Mouse (Mus musculus) frontal cortex, adult 2 months (tissue): ENCODE measurements around the gene Amot. TPM values are rescaled to one million over a fixed set of nuclear protein-coding genes. Genes with fewer than 3 reads are reported as not detected.

Experiments used
- DNase-seq, 2 experiments: peaks; one replicate each; pipeline ENCODE4 v3.0.0; 2022; ENCODE audit warnings: low spot score in 1 of 2; ENCODE audit errors: extremely low spot score in 1 of 2
- polyA plus RNA-seq: library from polyadenylated mRNA; depleted of rRNA; stranded (reverse); fragments of >200 nt; gene quantifications from 2 replicates; pipeline ENCODE4 v1.2.3, GENCODE M21; 2012; rRNA removed

Amot gene
- polyA plus RNA-seq = 13.6 and 13.9 TPM in 2 replicates

GRCm38 (mm10) chrX:145504717-145505415 lies at the start of gene Amot:
Gene Amot (minus strand): TSS chrX:145505181.
- DNase-seq = peak; percentile 28 to 71

DNA sequence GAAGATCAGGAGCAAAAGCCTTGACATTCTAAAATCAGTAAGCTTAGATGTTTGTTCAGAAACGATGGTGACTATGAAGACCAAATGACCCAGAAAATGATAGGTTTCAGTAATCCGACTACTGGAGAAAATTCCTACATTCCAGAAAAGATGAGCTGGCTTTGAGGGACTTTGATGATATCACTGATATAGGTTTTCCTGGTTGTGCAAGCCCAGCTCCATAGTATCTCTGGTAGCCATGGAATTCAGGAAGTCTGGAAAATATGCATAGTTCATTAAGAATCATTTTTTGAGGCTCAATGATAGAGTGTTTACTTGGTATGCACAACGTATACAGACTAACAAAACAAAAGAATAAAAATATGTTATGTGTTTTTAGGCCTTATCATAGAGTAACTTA lies 40.1 kb upstream of the Amot start:
- no peak for DNase-seq

- no peak for DNase-seq
Observed at GRCm38 (mm10) chrX:145543602-145544490, 38.9 kb upstream of the Amot start.

DNA sequence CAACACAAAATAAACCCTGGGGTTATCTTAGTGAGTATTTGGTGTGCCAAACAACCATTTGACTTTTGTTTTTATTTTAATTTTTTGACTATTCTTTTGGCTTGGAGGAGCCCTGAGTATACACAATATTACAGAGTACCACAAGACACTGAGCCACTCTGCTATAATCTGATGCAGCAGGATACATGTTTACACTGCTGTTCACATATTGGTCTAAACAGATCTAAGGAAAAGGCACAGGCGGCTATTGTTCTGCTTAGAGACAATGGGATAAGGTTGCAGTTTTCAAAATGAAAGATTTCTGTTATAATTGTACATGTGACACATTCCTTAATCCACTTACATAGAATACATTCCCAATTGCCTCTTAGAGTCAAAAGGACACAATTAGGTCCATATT lies 36.1 kb upstream of the Amot start:
- DNase-seq = no peak

- DNase-seq = no peak
Observed at GRCm38 (mm10) chrX:145540321-145540720, 35.3 kb upstream of the Amot start.

GRCm38 (mm10) chrX:145529602-145530001 lies 24.6 kb upstream of the Amot start:
- no peak for DNase-seq

DNA sequence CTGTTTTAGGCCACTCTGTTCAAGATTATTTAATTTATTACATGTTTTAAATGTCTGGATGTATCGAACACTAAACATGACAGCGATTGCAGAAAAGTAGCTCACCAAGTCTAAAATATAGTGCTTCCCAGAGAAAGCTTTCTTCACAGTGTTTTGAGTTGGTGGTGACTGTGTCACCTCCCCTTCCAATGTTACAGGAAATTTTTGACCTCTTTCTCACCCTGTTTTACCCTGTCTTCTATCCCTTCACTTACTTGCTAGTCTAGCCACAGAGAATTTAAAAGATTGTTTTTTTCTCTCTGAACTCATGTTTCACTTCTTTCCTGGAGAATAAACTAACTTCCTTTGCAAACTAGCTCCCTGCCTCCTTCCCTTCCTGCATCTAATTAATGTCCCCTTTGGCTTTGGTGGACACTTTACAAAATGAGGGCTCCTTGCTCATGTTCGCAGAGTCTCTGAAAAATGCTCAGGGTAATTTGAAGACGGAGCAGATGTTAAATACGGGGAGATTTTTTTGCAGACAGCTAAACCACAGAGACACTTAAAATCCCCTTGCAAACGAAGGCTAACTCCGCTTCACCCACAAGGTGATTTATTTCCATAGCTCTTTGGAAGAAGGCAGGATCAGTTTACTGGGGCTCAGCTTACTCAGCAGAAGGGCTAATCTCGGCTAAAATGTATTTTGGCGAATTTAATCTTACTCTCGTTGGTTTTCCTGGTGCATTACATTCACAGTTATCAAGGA lies 11.5 kb upstream of the Amot start:
- DNase-seq = no peak

- DNase-seq = no peak
Observed at GRCm38 (mm10) chrX:145515498-145516158, 10.6 kb upstream of the Amot start.

DNA sequence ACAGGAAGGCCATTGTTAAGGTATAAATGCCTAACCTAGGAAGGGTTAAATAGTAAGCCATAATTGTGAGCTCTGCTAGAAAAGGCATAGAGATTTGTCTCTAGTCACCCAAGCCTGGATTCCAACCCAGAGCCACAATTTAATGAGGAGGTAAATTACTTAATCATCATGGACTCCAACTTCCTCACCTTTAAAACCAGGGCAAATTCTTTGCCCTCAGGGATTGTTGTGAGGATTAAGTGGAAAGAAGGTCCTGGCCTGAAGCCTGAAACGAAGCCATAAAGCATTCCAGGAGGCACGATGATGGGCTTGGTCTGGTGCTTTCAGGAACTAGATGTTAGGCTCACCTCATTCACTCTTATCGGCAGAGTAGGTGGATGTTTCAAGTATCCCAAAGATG lies 5.7 kb upstream of the Amot start:
- no peak for DNase-seq

DNA sequence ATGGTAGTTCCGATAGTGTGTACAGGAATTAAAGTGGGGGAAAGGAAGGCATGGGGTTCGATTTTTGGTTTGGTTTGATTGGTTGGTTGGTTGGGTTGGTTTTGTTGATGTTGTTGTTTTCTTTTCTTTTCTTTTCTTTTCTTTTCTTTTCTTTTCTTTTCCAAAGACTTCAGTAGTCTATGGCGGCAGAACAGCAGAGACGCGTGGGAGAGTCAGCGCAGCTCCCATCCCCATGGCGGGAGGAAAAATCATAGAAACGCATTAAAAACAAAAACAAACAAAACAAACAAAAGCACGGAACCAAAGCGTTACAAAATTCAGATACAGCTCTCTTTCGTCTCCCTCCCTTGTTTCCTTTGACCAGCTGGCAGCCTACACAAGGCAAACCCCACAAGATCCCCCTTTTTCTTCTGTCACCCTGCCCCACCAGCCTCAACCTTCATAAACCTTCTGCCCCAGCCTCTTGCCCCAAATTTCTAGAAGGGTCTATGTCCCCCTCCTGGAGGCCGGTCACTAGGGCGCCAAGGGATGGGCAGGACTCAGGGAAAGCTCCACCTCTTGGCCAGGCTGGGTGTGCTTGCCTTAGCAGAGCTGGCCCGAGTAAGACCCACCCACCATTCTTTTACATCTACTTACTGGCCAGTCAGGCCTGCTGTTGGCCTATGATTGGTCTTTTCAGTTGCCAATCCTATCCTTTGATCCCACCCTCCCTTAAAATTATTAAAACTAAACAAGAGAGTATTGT lies 648 bp upstream of the Amot start:
- peak; percentile 39 to 57 for DNase-seq

DNA sequence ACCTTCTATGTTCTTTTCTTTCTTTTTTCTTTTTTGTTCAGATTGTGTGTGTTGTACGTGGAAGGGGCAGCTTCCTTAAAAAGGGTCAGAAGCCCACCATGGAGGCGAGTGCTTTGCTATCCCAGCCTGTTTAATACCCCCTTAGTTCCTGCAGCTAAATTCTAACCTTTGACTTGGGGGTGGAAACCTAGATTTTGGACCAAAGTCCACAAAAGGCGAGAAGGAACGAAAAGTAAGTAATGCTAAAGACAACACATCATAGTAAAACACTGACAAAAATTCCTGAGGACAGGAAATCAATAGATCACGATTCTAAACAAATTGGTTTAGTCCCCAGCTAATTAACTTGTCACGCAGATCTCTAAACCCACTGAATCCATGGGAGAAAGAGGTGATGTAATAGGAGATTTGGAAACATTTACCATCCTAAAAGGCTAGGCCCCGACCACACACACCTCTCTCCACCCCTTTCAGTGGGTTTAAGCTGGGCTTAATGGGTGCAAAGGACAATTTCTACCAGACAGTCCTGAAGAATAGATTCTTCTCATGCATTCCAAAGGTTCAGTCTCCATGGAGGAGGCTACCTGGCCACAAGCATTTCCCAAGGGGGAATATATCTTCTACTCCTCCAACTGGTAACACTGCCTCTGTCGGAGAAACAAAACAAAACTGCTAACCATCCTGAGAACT lies 3.2 kb downstream of the Amot start:
- DNase-seq = no peak

- no peak for DNase-seq
Observed at GRCm38 (mm10) chrX:145499101-145499500, 5.9 kb downstream of the Amot start.

- no peak for DNase-seq
Observed at GRCm38 (mm10) chrX:145498691-145499090, 6.3 kb downstream of the Amot start.

- no peak for DNase-seq
Observed at GRCm38 (mm10) chrX:145497486-145497885, 7.5 kb downstream of the Amot start.

GRCm38 (mm10) chrX:145495381-145495780 lies 9.6 kb downstream of the Amot start:
- no peak for DNase-seq

GRCm38 (mm10) chrX:145490821-145491220 lies 14.2 kb downstream of the Amot start:
- DNase-seq = no peak

GRCm38 (mm10) chrX:145490417-145490816 lies 14.6 kb downstream of the Amot start:
- DNase-seq = no peak

DNA sequence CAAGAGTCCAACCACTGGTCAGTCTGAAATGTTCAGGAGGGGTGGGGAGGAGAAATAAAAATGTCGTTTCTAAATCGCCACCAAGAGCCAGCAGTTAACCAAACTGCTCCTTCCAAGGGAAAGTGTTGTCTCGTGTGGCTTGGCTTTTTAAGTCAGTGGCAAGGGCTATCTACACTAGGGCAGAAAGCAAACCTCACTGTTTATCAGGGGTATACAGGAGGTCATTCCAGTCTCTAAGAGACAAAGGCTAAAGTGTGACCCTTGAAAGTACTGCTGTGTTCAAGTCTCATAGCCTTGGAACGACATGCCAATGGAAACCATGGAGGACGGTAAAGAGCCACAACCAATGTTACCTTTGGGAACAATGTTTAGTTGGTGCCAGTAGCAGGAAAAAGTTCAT lies 15.0 kb downstream of the Amot start:
- no peak for DNase-seq

GRCm38 (mm10) chrX:145485495-145485894 lies 19.5 kb downstream of the Amot start:
- DNase-seq = no peak
